Mouse (Mus musculus) E14TG2a.4 (cell line): ENCODE data around the gene Serinc4.

Experiments
- H3K27me3 ChIP-seq: 2 replicates; pipeline ENCODE4 v1.6.1; 2014; ENCODE audit warnings: low read length, control low read depth; ENCODE audit not compliant: insufficient read depth
- H3K36me3 ChIP-seq: 2 replicates; pipeline ENCODE4 v1.6.1; 2014; ENCODE audit warnings: low read length, control low read depth; ENCODE audit not compliant: insufficient read depth
- H3K4me1 ChIP-seq: replicated peaks from 2 replicates; pipeline ENCODE4 v1.6.1; 2014; ENCODE audit warnings: low read depth, low read length, control low read depth
- H3K4me3 ChIP-seq: replicated peaks from 2 replicates; pipeline ENCODE4 v1.5.1; 2014; ENCODE audit warnings: mild to moderate bottlenecking, low read length
- H3K9me3 ChIP-seq: 2 replicates; pipeline ENCODE4 v1.6.1; 2014; ENCODE audit warnings: low read length, control low read depth
- CTCF ChIP-seq: conservative IDR thresholded peaks from 2 replicates; pipeline ENCODE4 v1.5.1; 2014; ENCODE audit warnings: low read length
- NANOG ChIP-seq: IDR thresholded peaks from 2 replicates; pipeline ENCODE4 v1.6.1; 2014; ENCODE audit warnings: borderline replicate concordance, low read length, mixed read lengths
- POU5F1 ChIP-seq: IDR thresholded peaks from 2 replicates; pipeline ENCODE4 v1.6.1; 2014; ENCODE audit warnings: low read length, borderline replicate concordance

The Serinc4 gene

GRCm38 (mm10) chr2:121415103-121415502, 41.5 kb downstream of the Serinc4 start:
- Histone ChIP-seq H3K4me3 (peak overlapping the region; percentile 97), H3K27me3 (no peaks in the 10 kb centered on the region), H3K9me3 (no peaks in the 10 kb centered on the region), H3K4me1 (peaks cover 63% of the 10 kb centered on the region), H3K36me3 (peaks cover 54% of the 10 kb centered on the region)
- TF ChIP-seq POU5F1 (no peak), NANOG (no peak), CTCF (no peak)

- Histone ChIP-seq H3K36me3 (peaks cover 48% of the 10 kb centered on the region), H3K9me3 (no peaks in the 10 kb centered on the region), H3K4me3 (peak overlapping the region; percentile 97), H3K4me1 (peaks cover 56% of the 10 kb centered on the region), H3K27me3 (no peaks in the 10 kb centered on the region)
- TF ChIP-seq NANOG, result no peak
- TF ChIP-seq POU5F1, result no peak
- TF ChIP-seq CTCF, result no peak
These were observed 42.4 kb downstream of the Serinc4 start for GRCm38 (mm10) chr2:121414139-121414685.

- peaks cover 49% of the 10 kb centered on the region for H3K4me1 ChIP-seq
- peaks cover 41% of the 10 kb centered on the region for H3K36me3 ChIP-seq
- no peaks in the 10 kb centered on the region for H3K27me3 ChIP-seq
- peak within 1 kb of the TSS; percentile 97 for H3K4me3 ChIP-seq
- TF ChIP-seq NANOG, result no peak
- TF ChIP-seq POU5F1, result no peak
- no peak for TF ChIP-seq CTCF
- no peaks in the 10 kb centered on the region for H3K9me3 ChIP-seq
These were observed 43.1 kb downstream of the Serinc4 start, which contains the start of the genes Pdia3 and Catsper2 for GRCm38 (mm10) chr2:121413387-121414042. Gene Pdia3, plus strand, starts transcription at chr2:121413775. Gene Catsper2, minus strand, starts transcription at chr2:121413792.

GRCm38 (mm10) chr2:121412843-121413386, 43.7 kb downstream of the Serinc4 start:
- TF ChIP-seq CTCF, result no peak
- no peak for TF ChIP-seq POU5F1
- TF ChIP-seq NANOG, result no peak
- Histone ChIP-seq H3K36me3 (peaks cover 35% of the 10 kb centered on the region), H3K9me3 (no peaks in the 10 kb centered on the region), H3K4me3 (peak overlapping the region; percentile 97), H3K27me3 (no peaks in the 10 kb centered on the region), H3K4me1 (peaks cover 43% of the 10 kb centered on the region)

GRCm38 (mm10) chr2:121408160-121408559, 48.4 kb downstream of the Serinc4 start:
- peaks cover 5% of the 10 kb centered on the region; the same call in 1 of the 2 replicates for H3K36me3 ChIP-seq
- H3K4me3 ChIP-seq, result no peak overlapping the region
- H3K4me1 ChIP-seq, result peaks cover 11% of the 10 kb centered on the region
- H3K27me3 ChIP-seq, result no peaks in the 10 kb centered on the region
- no peaks in the 10 kb centered on the region for H3K9me3 ChIP-seq
- TF ChIP-seq NANOG, result no peak
- TF ChIP-seq POU5F1, result no peak
- peak; percentile 41 for TF ChIP-seq CTCF

DNA sequence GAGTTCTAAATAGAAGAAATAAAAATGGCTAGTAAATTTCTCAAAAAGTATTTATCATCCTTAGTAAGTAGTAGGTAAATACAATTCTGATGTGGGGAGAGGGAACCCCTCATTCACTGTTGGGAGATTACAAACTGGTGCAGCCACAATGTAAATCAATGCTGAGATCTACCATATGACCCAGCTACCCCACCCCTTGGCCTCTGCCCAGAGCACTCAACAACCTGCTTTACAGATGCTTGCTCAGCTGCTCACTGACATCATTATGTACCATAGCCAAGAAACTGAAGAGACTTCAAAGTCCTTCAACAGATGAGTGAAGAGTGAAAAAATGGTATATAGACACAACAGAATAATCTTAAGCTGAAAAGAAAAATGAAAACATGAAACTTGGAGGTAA, 53.3 kb downstream of the Serinc4 start:
- no peak for TF ChIP-seq CTCF
- TF ChIP-seq POU5F1, result no peak
- no peak for TF ChIP-seq NANOG
- H3K4me1 ChIP-seq, result no peaks in the 10 kb centered on the region
- H3K4me3 ChIP-seq, result no peak overlapping the region
- peaks cover 3% of the 10 kb centered on the region; the same call in 1 of the 2 replicates for H3K27me3 ChIP-seq
- H3K36me3 ChIP-seq, result no peaks in the 10 kb centered on the region
- no peaks in the 10 kb centered on the region for H3K9me3 ChIP-seq

DNA sequence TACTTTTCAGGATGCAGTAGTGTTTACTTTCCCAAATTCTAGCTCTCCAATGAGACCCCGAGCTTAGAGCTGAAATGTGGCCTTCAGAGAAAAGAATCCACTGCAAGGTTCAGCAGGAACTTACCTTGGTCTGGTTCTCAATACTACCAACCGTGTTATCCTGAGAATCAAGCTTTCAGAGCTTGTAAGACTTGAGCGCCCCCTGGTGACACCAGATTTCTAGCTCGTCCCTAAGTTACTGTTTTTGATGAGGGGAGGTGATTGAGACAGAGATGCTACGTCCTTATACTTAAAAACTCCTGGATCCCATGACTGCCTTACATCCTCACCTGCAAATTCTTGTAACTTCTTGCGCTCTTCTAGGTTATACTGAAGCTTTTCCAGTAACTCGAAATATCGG, 60.0 kb downstream of the Serinc4 start:
- TF ChIP-seq CTCF (peak; percentile 64), NANOG (no peak), POU5F1 (no peak)
- no peaks in the 10 kb centered on the region for H3K36me3 ChIP-seq
- H3K4me3 ChIP-seq, result no peak overlapping the region
- no peaks in the 10 kb centered on the region for H3K9me3 ChIP-seq
- no peaks in the 10 kb centered on the region for H3K4me1 ChIP-seq
- peaks cover 3% of the 10 kb centered on the region; the same call in 1 of the 2 replicates for H3K27me3 ChIP-seq
